In genomic region chr5:145178461-145178980, GRCm38 (mm10) we compare ENCODE assay signal across 28 mouse cellular contexts. TPM values are rescaled to one million over a fixed set of nuclear protein-coding genes. Genes with fewer than 3 reads are reported as not detected.
DNase-seq lines count a peak whose midpoint lies in the region; ATAC-seq and TF ChIP-seq lines count a peak whose summit lies in the region.
"Had no signal": no experiment of that assay in that cellular context is flagged by ENCODE, and none has a peak within 500 bp of the region (broad histone marks: within the 10 kb centered on the region; RNA-seq: fewer than 3 reads in every experiment).

No protein-coding gene starts in this region.

- H3K4me1 ChIP-seq in liver, adult 2 months (ENCODE audit: control insufficient read depth, insufficient read depth, low read length): no peaks in the 10 kb centered on the region
- H3K4me1 ChIP-seq in liver, embryonic 16.5 days (ENCODE audit: control insufficient read depth, low read depth, low read length): no peaks in the 10 kb centered on the region
- H3K4me1 ChIP-seq: embryonic facial prominence, embryonic 13.5 days; forebrain, embryonic 10.5 days; forebrain, embryonic 15.5 days; heart, embryonic 13.5 days; kidney, embryonic 15.5 days; limb, embryonic 13.5 days; liver, embryonic 15.5 days; neural tube, embryonic 15.5 days; stomach, embryonic 15.5 days had no signal

- peak overlapping the region; percentile 41; the same call in 1 of the 2 replicates for H3K9ac ChIP-seq in liver, adult 2 months (ENCODE audit: low read depth, low read length)
- H3K9ac ChIP-seq in liver, embryonic 16.5 days (ENCODE audit: low read depth, low read length): no peak overlapping the region
- H3K9ac ChIP-seq: embryonic facial prominence, embryonic 13.5 days; forebrain, embryonic 15.5 days; heart, embryonic 13.5 days; hindbrain, embryonic 14.5 days; kidney, embryonic 15.5 days; limb, embryonic 13.5 days; liver, embryonic 15.5 days; neural tube, embryonic 15.5 days; stomach, embryonic 15.5 days had no signal

- peak overlapping the region; percentile 59 for H3K4me3 ChIP-seq in liver, adult 2 months (ENCODE audit: insufficient read depth, low read depth, low read length)
- 0 out of 2 replicates have a peak overlapping the region, but pooled peaks have one; percentile 9 for H3K4me3 ChIP-seq in liver, embryonic 16.5 days (ENCODE audit: low read depth, low read length)
- H3K4me3 ChIP-seq: embryonic facial prominence, embryonic 13.5 days; forebrain, embryonic 10.5 days; forebrain, embryonic 15.5 days; heart, embryonic 13.5 days; kidney, embryonic 15.5 days; layer of hippocampus, adult 2 months; limb, embryonic 13.5 days; liver, embryonic 15.5 days; neural tube, embryonic 15.5 days; stomach, embryonic 15.5 days had no signal

- no peaks in the 10 kb centered on the region for H3K79me2 ChIP-seq in liver, adult 2 months (ENCODE audit: control insufficient read depth, insufficient read depth, low read length)

- peak overlapping the region; percentile 57 for H3K27ac ChIP-seq in liver, adult 2 months (replicated peaks; ENCODE audit: insufficient read depth, low read depth, low read length)
- H3K27ac ChIP-seq in liver, embryonic 16.5 days (ENCODE audit: low read length): peak overlapping the region; percentile 31; the same call in 1 of the 2 replicates
- H3K27ac ChIP-seq: embryonic facial prominence, embryonic 13.5 days; forebrain, embryonic 10.5 days; forebrain, embryonic 15.5 days; heart, embryonic 13.5 days; hindbrain, embryonic 14.5 days; kidney, embryonic 15.5 days; layer of hippocampus, adult 2 months; limb, embryonic 13.5 days; liver, embryonic 15.5 days; neural tube, embryonic 15.5 days; stomach, embryonic 15.5 days had no signal

- 40% methylated on average over 18 of the region's 18 CpGs for WGBS in liver, adult 2 months
- 69% methylated on average over 18 of the region's 18 CpGs for WGBS in liver, embryonic 16.5 days (ENCODE audit: insufficient replicate concordance)

- H3K9me3 ChIP-seq in liver, embryonic 16.5 days (replicated peaks; ENCODE audit: control insufficient read depth, low read length): no peaks in the 10 kb centered on the region
- H3K9me3 ChIP-seq: embryonic facial prominence, embryonic 13.5 days; forebrain, embryonic 10.5 days; forebrain, embryonic 15.5 days; heart, embryonic 13.5 days; kidney, embryonic 15.5 days; limb, embryonic 13.5 days; liver, embryonic 15.5 days; neural tube, embryonic 15.5 days; stomach, embryonic 15.5 days had no signal

- ATAC-seq in liver, embryonic 16.5 days (ENCODE audit: low read depth): peak; percentile 14
- ATAC-seq: forebrain, embryonic 15.5 days; inflammation-experienced regulatory T-cells, adult 6 months had no signal

- H3K4me2 ChIP-seq in liver, embryonic 16.5 days (ENCODE audit: low read depth, low read length): peak overlapping the region; percentile 7; the same call in 1 of the 2 replicates
- H3K4me2 ChIP-seq: embryonic facial prominence, embryonic 13.5 days; forebrain, embryonic 15.5 days; heart, embryonic 13.5 days; hindbrain, embryonic 14.5 days; kidney, embryonic 15.5 days; limb, embryonic 13.5 days; liver, embryonic 15.5 days; neural tube, embryonic 15.5 days; stomach, embryonic 15.5 days had no signal

- no peak for TF ChIP-seq POLR2A in liver, adult 2 months (IDR thresholded peaks at IDR 0.05; ENCODE audit: extremely low read depth, insufficient read depth, low read length)

- DNase-seq in liver, adult 2 months (ENCODE audit: extremely low read depth, low read depth, low spot score): peak; percentile 82
- DNase-seq in liver: no peak
- peak; percentile 21 for DNase-seq in brain, adult 2 months (ENCODE audit: low read depth, low spot score)
- peak; percentile 69 for DNase-seq in yolk sac, embryonic 10.5 days (ENCODE audit: low spot score)
- DNase-seq in kidney, postnatal 4 days: no peak
- no peak for DNase-seq in B cell, adult 2 months
- DNase-seq: adrenal gland, adult 8-10 months; cerebellum, adult 18-20 months; cerebellum, postnatal 10 days; heart, postnatal 10 days; kidney, adult 11 months; kidney, postnatal 25 days; midbrain, embryonic 14.5 days; right cerebral cortex, postnatal 25 days had no signal

- no peak for TF ChIP-seq CTCF in liver, adult 2 months (IDR thresholded peaks at IDR 0.05; ENCODE audit: low read depth, low read length)

- no peaks in the 10 kb centered on the region for H3K27me3 ChIP-seq in liver, adult 2 months (ENCODE audit: control insufficient read depth, insufficient read depth, low read length)
- no peaks in the 10 kb centered on the region for H3K27me3 ChIP-seq in liver, embryonic 16.5 days (ENCODE audit: control insufficient read depth, insufficient read depth, low read depth, low read length)
- H3K27me3 ChIP-seq: CH12.LX; embryonic facial prominence, embryonic 13.5 days; forebrain, embryonic 15.5 days; heart, embryonic 13.5 days; kidney, embryonic 15.5 days; limb, embryonic 13.5 days; liver, embryonic 15.5 days; neural tube, embryonic 15.5 days; stomach, embryonic 15.5 days had no signal

- H3K36me3 ChIP-seq in liver, adult 2 months (ENCODE audit: control insufficient read depth, insufficient read depth, low read length): peaks cover 24% of the 10 kb centered on the region; the same call in 1 of the 2 replicates
- peaks cover 76% of the 10 kb centered on the region for H3K36me3 ChIP-seq in liver, embryonic 16.5 days (ENCODE audit: control insufficient read depth, insufficient read depth)

RNA-seq across cellular contexts. Expression of gene Cpsf4, which starts 11.5 kb away (rescaled TPM):
- 16.4 TPM in 2 replicates for total RNA-seq in liver, adult 2 months (2014; rRNA removed)
- 16.8 and 20.2 TPM in 2 replicates for polyA plus RNA-seq in liver, adult 2 months (2012; rRNA removed)
- polyA plus RNA-seq in liver, embryonic 16.5 days (2015; fragmentation: Nextera tagmentation; extraction: Ambion mirVana): 22.7 and 24.0 TPM in 2 replicates

RNA-seq across cellular contexts. Expression of gene Ptcd1, which starts 11.6 kb away (rescaled TPM):
- 7.2 and 8.3 TPM in 2 replicates for total RNA-seq in liver, adult 2 months (2014; rRNA removed)
- 7.5 and 7.6 TPM in 2 replicates for polyA plus RNA-seq in liver, adult 2 months (2012; rRNA removed)
- polyA plus RNA-seq in liver, embryonic 16.5 days (2015; fragmentation: Nextera tagmentation; extraction: Ambion mirVana): 7.3 and 7.8 TPM in 2 replicates

RNA-seq across cellular contexts. Expression of gene Atp5j2, which starts 13.3 kb away (rescaled TPM):
- 331 and 332 TPM in 2 replicates for total RNA-seq in liver, adult 2 months (2014; rRNA removed)
- 171 and 187 TPM in 2 replicates for polyA plus RNA-seq in liver, adult 2 months (2012; rRNA removed)
- polyA plus RNA-seq in liver, embryonic 16.5 days (2015; fragmentation: Nextera tagmentation; extraction: Ambion mirVana): 454 and 484 TPM in 2 replicates

RNA-seq across cellular contexts. Expression of gene Zkscan14, which starts 23.1 kb away (rescaled TPM):
- 6.8 and 8.5 TPM in 2 replicates for total RNA-seq in liver, adult 2 months (2014; rRNA removed)
- 1.8 and 2.1 TPM in 2 replicates for polyA plus RNA-seq in liver, adult 2 months (2012; rRNA removed)
- polyA plus RNA-seq in liver, embryonic 16.5 days (2015; fragmentation: Nextera tagmentation; extraction: Ambion mirVana): 6.9 and 7.9 TPM in 2 replicates

RNA-seq across cellular contexts. Expression of gene Zkscan5, which starts 25.8 kb away (rescaled TPM):
- total RNA-seq in liver, adult 2 months (2014; rRNA removed): 7.6 and 7.8 TPM in 2 replicates
- 4.8 and 4.9 TPM in 2 replicates for polyA plus RNA-seq in liver, adult 2 months (2012; rRNA removed)
- polyA plus RNA-seq in liver, embryonic 16.5 days (2015; fragmentation: Nextera tagmentation; extraction: Ambion mirVana): 3.8 and 4.3 TPM in 2 replicates

Comparison
In these comparisons a context has a peak if more than half of its experiments do, and no peak if none do; other contexts are left out.
1. DNase-seq: peak in liver, adult 2 months (single experiment), brain, adult 2 months (single experiment) and yolk sac, embryonic 10.5 days (single experiment); none in liver (single experiment), kidney, postnatal 4 days (0 of 2) and B cell, adult 2 months (0 of 2).